Mouse (Mus musculus) stomach, postnatal 0 days (tissue): ENCODE measurements around the gene Map3k5. TPM values are rescaled to one million over a fixed set of nuclear protein-coding genes. Genes with fewer than 3 reads are reported as not detected.
A peak's percentile ranks its signal among the peaks of the same experiment; 100 is the strongest.

Experiments used
- ATAC-seq: fragments of 200-750 bp; cut with Nextera tagmentation; 2 replicates; pipeline ENCODE4 v1.8.0; 2017; ENCODE audit not compliant: low FRiP score, low TSS enrichment
- DNase-seq: peaks from one replicate; pipeline ENCODE4 v3.0.0-alpha.2; 2016; ENCODE audit warnings: low spot score
- H3K27ac ChIP-seq: fragments of 300-500 bp; sonication (generic); replicated peaks from 2 replicates; pipeline ENCODE4 v1.5.1; 2014; ENCODE audit warnings: mild to moderate bottlenecking, control low read depth
- H3K27me3 ChIP-seq: fragments of 300-500 bp; sonication (generic); 2 replicates; pipeline ENCODE4 v1.6.1; 2014; ENCODE audit warnings: low read length; ENCODE audit not compliant: control insufficient read depth, insufficient read depth
- H3K36me3 ChIP-seq: fragments of 300-500 bp; sonication (generic); 2 replicates; pipeline ENCODE4 v1.6.1; 2014; ENCODE audit warnings: low read length, mixed read lengths; ENCODE audit not compliant: control insufficient read depth, insufficient read depth
- H3K4me1 ChIP-seq: fragments of 300-500 bp; sonication (generic); replicated peaks from 2 replicates; pipeline ENCODE4 v1.6.1; 2014; ENCODE audit warnings: antibody characterized with exemption; ENCODE audit not compliant: control insufficient read depth, insufficient read depth
- H3K4me2 ChIP-seq: fragments of 300-500 bp; sonication (generic); replicated peaks from 2 replicates; pipeline ENCODE4 v1.6.1; 2014; ENCODE audit warnings: low read depth, mild to moderate bottlenecking, control low read depth, moderate library complexity
- H3K4me3 ChIP-seq: fragments of 300-500 bp; sonication (generic); 2 replicates; pipeline ENCODE4 v1.5.1; 2014; ENCODE audit warnings: low read depth, low read length, control low read depth
- H3K9ac ChIP-seq: fragments of 300-500 bp; sonication (generic); 2 replicates; pipeline ENCODE4 v1.6.1; 2014; ENCODE audit warnings: mild to moderate bottlenecking, low read length, control low read depth, mixed read lengths
- H3K9me3 ChIP-seq: fragments of 300-500 bp; sonication (generic); 2 replicates; pipeline ENCODE4 v1.6.1; 2016; ENCODE audit warnings: low read length; ENCODE audit not compliant: control insufficient read depth
- CTCF ChIP-seq: IDR thresholded peaks from 2 replicates; pipeline ENCODE4 v1.5.1; 2016; ENCODE audit warnings: antibody characterized with exemption, low read depth, mild to moderate bottlenecking, moderate library complexity
- EP300 ChIP-seq: optimal IDR thresholded peaks from 2 replicates; pipeline ENCODE3; 2016; ENCODE audit warnings: antibody characterized with exemption
- WGBS: fragments of 180-500 bp; shearing (Covaris S2); extraction: QIAGEN DNeasy Blood & Tissue Kit; methylation state at CpG from one replicate; pipeline ENCODE4 v1.1.7; 2014; 5-methylcytosine and 5-hydroxymethylcytosine counted together
- polyA plus RNA-seq: library from polyadenylated mRNA; unstranded; fragments of >200 nt; fragmentation: Nextera tagmentation; extraction: Ambion mirVana; gene quantifications from 2 replicates; pipeline ENCODE4 v1.2.1, GENCODE M21; 2015

Map3k5 gene
- polyA plus RNA-seq, 1 experiment from 2014 or later: 2.4 TPM

DNA sequence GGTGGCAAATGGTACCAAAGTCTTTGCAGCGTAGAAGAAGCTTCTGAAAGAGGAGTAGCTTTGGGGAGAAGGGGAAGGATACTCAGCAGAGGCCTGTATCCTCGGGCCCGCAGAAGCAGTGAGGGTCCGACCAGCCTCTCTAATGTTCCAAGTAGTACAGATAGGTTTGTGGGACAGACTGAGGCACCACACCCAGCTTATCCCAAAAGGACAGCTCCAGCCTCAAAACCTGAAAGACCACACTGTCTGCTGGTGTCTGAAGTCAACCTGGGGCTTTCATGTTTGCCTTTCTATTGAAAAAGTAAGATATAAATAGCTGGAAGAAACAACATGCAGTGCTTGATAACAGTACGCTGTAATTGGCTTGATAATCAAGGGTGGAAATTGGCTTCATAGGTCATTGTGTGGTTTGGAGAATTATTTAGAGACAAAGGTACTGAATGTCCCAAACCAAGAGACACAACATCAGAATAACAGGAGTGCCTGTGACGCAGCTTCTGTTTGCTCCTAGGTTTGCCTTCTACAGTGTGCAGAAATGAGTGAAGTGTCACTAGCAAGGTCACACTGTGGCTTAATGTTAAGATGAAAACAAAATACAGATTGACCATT is 256.0 kb downstream of the Map3k5 start:
- no peak for TF ChIP-seq EP300
- TF ChIP-seq CTCF: no peak
- DNase-seq: no peak
- Histone ChIP-seq H3K27me3 (no peaks in the 10 kb centered on the region), H3K27ac (0 out of 2 replicates have a peak overlapping the region, but pooled peaks have one; percentile 35), H3K4me1 (no peaks in the 10 kb centered on the region), H3K36me3 (no peaks in the 10 kb centered on the region), H3K4me3 (no peak overlapping the region), H3K9me3 (no peaks in the 10 kb centered on the region), H3K9ac (no peak overlapping the region), H3K4me2 (no peak overlapping the region)
- ATAC-seq: no peak
- WGBS: 71% methylated on average over 6 of the region's 6 CpGs

Other genes with a start within 250 kb of the Map3k5 start
- gene Il20ra, start 221.9 kb upstream of the Map3k5 start, polyA plus RNA-seq: 0.33 and 0.36 TPM in 2 replicates
- 0.24 and 0.25 TPM in 2 replicates for gene Slc35d3, start 83.0 kb upstream of the Map3k5 start, polyA plus RNA-seq
- gene Pex7, start 26.8 kb upstream of the Map3k5 start, polyA plus RNA-seq: 56.0 and 60.8 TPM in 2 replicates
- 23.0 TPM in 2 replicates for gene Map7, start 214.0 kb downstream of the Map3k5 start, polyA plus RNA-seq